Mouse (Mus musculus) heart, adult 2 months (tissue): ENCODE results near the gene Wnt5b. TPM values are rescaled to one million over a fixed set of nuclear protein-coding genes. Genes with fewer than 3 reads are reported as not detected.
A peak's percentile ranks its signal among the peaks of the same experiment; 100 is the strongest.

ENCODE experiments used
- DNase-seq, 2 experiments: peaks; one replicate each; pipeline ENCODE4 v3.0.0; 2021
- H3K27ac ChIP-seq: fragments of 200-600 bp; 2 replicates; pipeline ENCODE4 v1.8.1; 2022
- H3K27me3 ChIP-seq: fragments of 200-500 bp; 2 replicates; pipeline ENCODE4 v1.6.1; 2012; ENCODE audit warnings: mild to moderate bottlenecking, low read length, inconsistent platforms, mixed read lengths; ENCODE audit not compliant: control insufficient read depth, insufficient read depth
- H3K36me3 ChIP-seq: fragments of 200-500 bp; 2 replicates; pipeline ENCODE4 v1.6.1; 2012; ENCODE audit warnings: low read length, inconsistent platforms; ENCODE audit not compliant: control insufficient read depth, insufficient read depth
- H3K4me1 ChIP-seq: fragments of 200-500 bp; 2 replicates; pipeline ENCODE4 v1.6.1; 2011; ENCODE audit warnings: low read length; ENCODE audit not compliant: control insufficient read depth, insufficient read depth
- H3K4me3 ChIP-seq: fragments of 200-600 bp; 2 replicates; pipeline ENCODE4 v1.8.1; 2022
- H3K79me2 ChIP-seq: fragments of 200-500 bp; replicated peaks from 2 replicates; pipeline ENCODE4 v1.6.1; 2012; ENCODE audit warnings: mild to moderate bottlenecking, inconsistent platforms, low read length, moderate library complexity, mixed read lengths; ENCODE audit not compliant: control insufficient read depth, insufficient read depth
- H3K9ac ChIP-seq: fragments of 200-500 bp; 2 replicates; pipeline ENCODE4 v1.6.1; 2012; ENCODE audit warnings: low read depth, mild to moderate bottlenecking, control low read depth, inconsistent platforms, low read length, mixed read lengths
- CTCF ChIP-seq: fragments of 200-600 bp; IDR thresholded peaks from 2 replicates; pipeline ENCODE4 v1.8.1; 2022; ENCODE audit warnings: antibody characterized with exemption, mild to moderate bottlenecking, moderate library complexity
- EP300 ChIP-seq: fragments of 200-500 bp; IDR thresholded peaks from 2 replicates; pipeline ENCODE4 v1.6.1; 2011; ENCODE audit warnings: low read depth, low read length, control low read depth; ENCODE audit not compliant: insufficient read depth
- POLR2A ChIP-seq: fragments of 200-500 bp; IDR thresholded peaks from 2 replicates; pipeline ENCODE4 v1.6.1; 2011; ENCODE audit warnings: mild to moderate bottlenecking, low read depth, low read length, control low read depth; ENCODE audit not compliant: insufficient read depth
- WGBS: fragments of 180-500 bp; shearing (Covaris S2); methylation state at CpG from one replicate; pipeline ENCODE4 v1.1.7; 2018; 5-methylcytosine and 5-hydroxymethylcytosine counted together
- intact Hi-C: fragments of 180-260 bp; cut with DNase I; formaldehyde crosslinking; loops from one replicate; pipeline ENCODE4 v1.15.1; 2025
- polyA plus RNA-seq: library from polyadenylated mRNA; depleted of rRNA; stranded (reverse); fragments of >200 nt; gene quantifications from 2 replicates; pipeline ENCODE4 v1.2.3, GENCODE M21; 2012
- total RNA-seq, 2 experiments: library from RNA; stranded (reverse); gene quantifications; 2 replicates each; pipeline ENCODE4 v1.2.3; 2021

Wnt5b gene
- total and polyA plus RNA-seq, 3 experiments: 2.4 to 3.0 (median 2.9) TPM

GRCm38 (mm10) chr6:119405310-119405709 is 138.8 kb downstream of the Wnt5b start:
- H3K4me1 ChIP-seq: peaks cover 10% of the 10 kb centered on the region
- TF ChIP-seq CTCF: no peak
- intact Hi-C loops: no loop called here
- no peak overlapping the region for H3K4me3 ChIP-seq
- H3K9ac ChIP-seq: no peak overlapping the region
- H3K27me3 ChIP-seq: no peaks in the 10 kb centered on the region
- no peak overlapping the region for H3K27ac ChIP-seq
- no peak for DNase-seq
- WGBS: 89% methylated on average over 7 of the region's 7 CpGs
- no peaks in the 10 kb centered on the region; the same call in 1 of the 2 replicates for H3K79me2 ChIP-seq
- peaks cover 16% of the 10 kb centered on the region for H3K36me3 ChIP-seq

- WGBS: 93% methylated on average over 4 of the region's 4 CpGs
- DNase-seq: no peak
- H3K9ac ChIP-seq: no peak overlapping the region
- no peak overlapping the region for H3K4me3 ChIP-seq
- peaks cover 14% of the 10 kb centered on the region for H3K36me3 ChIP-seq
- no peak for TF ChIP-seq EP300
- no peak for TF ChIP-seq POLR2A
- no peak for TF ChIP-seq CTCF
- H3K79me2 ChIP-seq: no peaks in the 10 kb centered on the region; the same call in 1 of the 2 replicates
- intact Hi-C loops: no loop called here
- H3K27me3 ChIP-seq: no peaks in the 10 kb centered on the region
- peaks cover 7% of the 10 kb centered on the region for H3K4me1 ChIP-seq
- H3K27ac ChIP-seq: no peak overlapping the region
These were observed 139.3 kb downstream of the Wnt5b start for GRCm38 (mm10) chr6:119404854-119405253.

GRCm38 (mm10) chr6:119402976-119403375 is 141.2 kb downstream of the Wnt5b start:
- intact Hi-C loops: no loop called here
- no peak for DNase-seq
- TF ChIP-seq POLR2A: no peak
- no peak for TF ChIP-seq EP300
- no peak for TF ChIP-seq CTCF
- 80% methylated on average over 3 of the region's 3 CpGs for WGBS
- no peak overlapping the region for H3K27ac ChIP-seq
- H3K4me1 ChIP-seq: peaks cover 4% of the 10 kb centered on the region
- no peak overlapping the region for H3K9ac ChIP-seq
- H3K27me3 ChIP-seq: no peaks in the 10 kb centered on the region
- H3K36me3 ChIP-seq: peaks cover 8% of the 10 kb centered on the region
- no peak overlapping the region for H3K4me3 ChIP-seq
- no peaks in the 10 kb centered on the region; the same call in 1 of the 2 replicates for H3K79me2 ChIP-seq

- DNase-seq: no peak
- Histone ChIP-seq H3K4me3 (no peak overlapping the region), H3K9ac (no peak overlapping the region), H3K27ac (peak overlapping the region; percentile 19; the same call in 1 of the 2 replicates), H3K4me1 (peaks cover 4% of the 10 kb centered on the region), H3K79me2 (no peaks in the 10 kb centered on the region; the same call in 1 of the 2 replicates), H3K27me3 (no peaks in the 10 kb centered on the region), H3K36me3 (peaks cover 9% of the 10 kb centered on the region)
- intact Hi-C loops: no loop called here
- no peak for TF ChIP-seq POLR2A
- TF ChIP-seq CTCF: no peak
- no peak for TF ChIP-seq EP300
- 47% methylated on average over 8 of the region's 8 CpGs for WGBS
These were observed 142.4 kb downstream of the Wnt5b start for GRCm38 (mm10) chr6:119401545-119402304.

GRCm38 (mm10) chr6:119400649-119401048 is 143.5 kb downstream of the Wnt5b start:
- peaks cover 11% of the 10 kb centered on the region for H3K4me1 ChIP-seq
- intact Hi-C loops: no loop called here
- no peak overlapping the region for H3K9ac ChIP-seq
- DNase-seq: no peak
- H3K27ac ChIP-seq: no peak overlapping the region
- 73% methylated on average over 3 of the region's 3 CpGs for WGBS
- H3K36me3 ChIP-seq: peaks cover 12% of the 10 kb centered on the region
- TF ChIP-seq CTCF: no peak
- TF ChIP-seq EP300: no peak
- no peak for TF ChIP-seq POLR2A
- no peaks in the 10 kb centered on the region for H3K27me3 ChIP-seq
- H3K4me3 ChIP-seq: no peak overlapping the region
- H3K79me2 ChIP-seq: no peaks in the 10 kb centered on the region; the same call in 1 of the 2 replicates

DNA sequence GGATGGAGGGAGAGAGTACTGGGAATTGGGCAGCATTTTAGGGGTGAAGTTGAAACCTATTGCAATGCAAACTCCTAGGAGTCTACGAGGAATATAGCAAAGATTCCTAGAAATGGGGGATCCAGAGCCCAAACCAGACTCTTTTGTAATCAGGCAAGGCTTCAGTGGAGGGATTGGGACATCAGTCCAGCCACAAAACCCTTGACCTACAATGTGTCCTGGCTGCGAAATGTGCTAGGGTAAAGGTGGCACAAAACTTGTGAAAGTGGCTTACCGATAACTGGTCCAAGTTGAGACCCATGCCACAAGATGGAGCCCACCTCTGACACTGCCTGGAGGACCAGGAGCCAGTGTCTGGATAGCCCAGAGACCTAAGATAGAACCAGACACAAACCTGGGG is 144.8 kb downstream of the Wnt5b start:
- Histone ChIP-seq H3K79me2 (no peaks in the 10 kb centered on the region; the same call in 1 of the 2 replicates), H3K36me3 (peaks cover 12% of the 10 kb centered on the region), H3K4me3 (no peak overlapping the region), H3K9ac (no peak overlapping the region), H3K4me1 (peaks cover 12% of the 10 kb centered on the region), H3K27me3 (no peaks in the 10 kb centered on the region), H3K27ac (no peak overlapping the region)
- WGBS: 93% methylated on average over 3 of the region's 3 CpGs
- intact Hi-C loops: no loop called here
- no peak for DNase-seq
- TF ChIP-seq CTCF: no peak
- TF ChIP-seq POLR2A: no peak
- TF ChIP-seq EP300: no peak
